Mouse (Mus musculus) forebrain, embryonic 11.5 days (tissue): ENCODE data around the gene Ncam1. TPM values are rescaled to one million over a fixed set of nuclear protein-coding genes. Genes with fewer than 3 reads are reported as not detected.

Experiments used
- ATAC-seq: fragments of 200-750 bp; cut with Nextera tagmentation; replicated peaks from 2 replicates; pipeline ENCODE4 v1.8.0; 2017; ENCODE audit warnings: moderate TSS enrichment; ENCODE audit not compliant: low FRiP score
- DNase-seq: peaks from one replicate; pipeline ENCODE4 v3.0.0-alpha.2; 2017; ENCODE audit warnings: low spot score
- H3K27ac ChIP-seq: fragments of 300-500 bp; sonication (generic); 2 replicates; pipeline ENCODE4 v1.5.1; 2014; ENCODE audit warnings: low read depth, low read length
- H3K27me3 ChIP-seq: fragments of 300-500 bp; sonication (generic); 2 replicates; pipeline ENCODE4 v1.6.1; 2014; ENCODE audit warnings: mild to moderate bottlenecking, low read length, mixed read lengths; ENCODE audit not compliant: control insufficient read depth, insufficient read depth
- H3K36me3 ChIP-seq: fragments of 300-500 bp; sonication (generic); 2 replicates; pipeline ENCODE4 v1.6.1; 2014; ENCODE audit warnings: mild to moderate bottlenecking, low read length, moderate library complexity, mixed read lengths; ENCODE audit not compliant: control insufficient read depth, insufficient read depth
- H3K4me1 ChIP-seq: fragments of 300-500 bp; sonication (generic); replicated peaks from 2 replicates; pipeline ENCODE4 v1.6.1; 2014; ENCODE audit warnings: low read length, mixed read lengths; ENCODE audit not compliant: control insufficient read depth, insufficient read depth
- H3K4me2 ChIP-seq: fragments of 300-500 bp; sonication (generic); 2 replicates; pipeline ENCODE4 v1.6.1; 2014; ENCODE audit warnings: low read depth, mild to moderate bottlenecking, low read length, moderate library complexity, mixed read lengths; ENCODE audit not compliant: severe bottlenecking
- H3K4me3 ChIP-seq: fragments of 300-500 bp; sonication (generic); 2 replicates; pipeline ENCODE4 v1.5.1; 2014; ENCODE audit warnings: low read depth, low read length
- H3K9ac ChIP-seq: fragments of 300-500 bp; sonication (generic); 2 replicates; pipeline ENCODE4 v1.6.1; 2014; ENCODE audit warnings: low read length
- H3K9me3 ChIP-seq: fragments of 300-500 bp; sonication (generic); 2 replicates; pipeline ENCODE4 v1.6.1; 2016; ENCODE audit warnings: low read length, mixed read lengths; ENCODE audit not compliant: control insufficient read depth
- WGBS: fragments of 180-500 bp; shearing (Covaris S2); extraction: QIAGEN DNeasy Blood & Tissue Kit; methylation state at CpG from one replicate; pipeline ENCODE4 v1.1.7; 2014; 5-methylcytosine and 5-hydroxymethylcytosine counted together
- polyA plus RNA-seq: library from polyadenylated mRNA; unstranded; fragments of >200 nt; fragmentation: Nextera tagmentation; extraction: Ambion mirVana; gene quantifications from 2 replicates; pipeline ENCODE4 v1.2.1, GENCODE M21; 2014

The Ncam1 gene
- polyA plus RNA-seq, 1 experiment from 2014 or later: 69.6 TPM

GRCm38 (mm10) chr9:49715121-49715520, 83.6 kb downstream of the Ncam1 start:
- ATAC-seq (no peak), DNase-seq (no peak)

DNA sequence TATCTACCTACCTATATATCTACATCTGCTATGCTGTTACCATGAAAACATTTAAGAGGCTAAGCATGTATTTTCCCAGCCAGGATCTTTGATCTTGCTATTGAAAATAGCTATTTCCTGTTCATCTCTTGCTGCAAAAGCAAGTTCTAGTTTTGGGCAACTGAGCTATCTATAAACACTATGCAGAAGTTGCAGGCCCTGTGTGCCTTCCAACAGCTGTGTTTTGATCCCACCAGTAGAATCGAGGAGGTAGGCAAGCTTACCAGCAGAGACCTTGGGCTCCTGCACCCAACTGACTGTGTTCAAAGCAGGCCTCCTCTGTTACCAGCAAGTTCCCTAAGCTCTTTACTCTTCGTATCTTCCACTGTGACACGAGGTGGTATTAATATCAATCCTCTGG, 84.6 kb downstream of the Ncam1 start:
- no peaks in the 10 kb centered on the region for H3K4me1 ChIP-seq
- no peak overlapping the region for H3K4me2 ChIP-seq
- H3K27ac ChIP-seq: no peak overlapping the region
- DNase-seq (no peak), ATAC-seq (no peak)
- H3K27me3 ChIP-seq: no peaks in the 10 kb centered on the region
- H3K9me3 ChIP-seq: no peaks in the 10 kb centered on the region
- H3K9ac ChIP-seq: no peak overlapping the region
- H3K36me3 ChIP-seq: no peaks in the 10 kb centered on the region
- 82% methylated on average over 3 of the region's 3 CpGs for WGBS
- no peak overlapping the region for H3K4me3 ChIP-seq

More at GRCm38 (mm10) chr9:49715121-49715520, 83.6 kb downstream of the Ncam1 start:
- Histone ChIP-seq H3K9me3 (no peaks in the 10 kb centered on the region), H3K36me3 (no peaks in the 10 kb centered on the region), H3K4me2 (no peak overlapping the region), H3K27ac (no peak overlapping the region), H3K4me3 (no peak overlapping the region), H3K9ac (no peak overlapping the region), H3K4me1 (no peaks in the 10 kb centered on the region), H3K27me3 (no peaks in the 10 kb centered on the region)

DNA sequence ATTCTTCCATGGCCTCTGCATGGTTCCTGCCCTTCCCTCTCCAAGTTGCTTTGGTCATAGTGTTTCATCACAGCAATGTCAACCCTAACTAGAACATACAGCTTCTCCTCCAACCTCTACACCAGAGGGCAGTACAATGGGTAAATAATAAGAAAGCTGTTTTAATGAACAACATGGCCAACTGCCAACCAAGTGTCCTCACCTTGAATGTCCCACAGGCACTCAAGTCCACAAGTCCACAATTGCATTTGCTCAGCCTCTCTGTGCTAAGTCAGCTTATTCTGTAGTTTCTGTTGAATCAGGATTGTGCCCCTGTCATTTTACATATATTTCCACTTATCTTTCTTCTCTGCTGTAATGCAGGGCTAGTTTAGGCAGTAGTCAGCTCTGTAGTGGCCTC, 91.1 kb downstream of the Ncam1 start:
- no peaks in the 10 kb centered on the region for H3K36me3 ChIP-seq
- DNase-seq (no peak), ATAC-seq (no peak)
- H3K4me1 ChIP-seq: no peaks in the 10 kb centered on the region
- H3K27me3 ChIP-seq: no peaks in the 10 kb centered on the region
- H3K9me3 ChIP-seq: no peaks in the 10 kb centered on the region
- no peak overlapping the region for H3K4me3 ChIP-seq
- no peak overlapping the region for H3K4me2 ChIP-seq
- H3K27ac ChIP-seq: no peak overlapping the region
- H3K9ac ChIP-seq: no peak overlapping the region

GRCm38 (mm10) chr9:49704196-49704967, 94.3 kb downstream of the Ncam1 start:
- Histone ChIP-seq H3K27ac (no peak overlapping the region), H3K4me3 (no peak overlapping the region), H3K27me3 (no peaks in the 10 kb centered on the region), H3K9ac (no peak overlapping the region), H3K9me3 (no peaks in the 10 kb centered on the region), H3K36me3 (no peaks in the 10 kb centered on the region), H3K4me1 (no peaks in the 10 kb centered on the region), H3K4me2 (no peak overlapping the region)
- ATAC-seq (no peak), DNase-seq (no peak)
- 89% methylated on average over 9 of the region's 9 CpGs for WGBS

GRCm38 (mm10) chr9:49695371-49695770, 103.4 kb downstream of the Ncam1 start:
- Histone ChIP-seq H3K4me1 (no peaks in the 10 kb centered on the region), H3K4me3 (no peak overlapping the region), H3K27me3 (no peaks in the 10 kb centered on the region), H3K9me3 (no peaks in the 10 kb centered on the region), H3K36me3 (no peaks in the 10 kb centered on the region), H3K9ac (no peak overlapping the region), H3K4me2 (no peak overlapping the region), H3K27ac (no peak overlapping the region)
- no peak for ATAC-seq
- no peak for DNase-seq
- 90% methylated on average over 7 of the region's 7 CpGs for WGBS

DNA sequence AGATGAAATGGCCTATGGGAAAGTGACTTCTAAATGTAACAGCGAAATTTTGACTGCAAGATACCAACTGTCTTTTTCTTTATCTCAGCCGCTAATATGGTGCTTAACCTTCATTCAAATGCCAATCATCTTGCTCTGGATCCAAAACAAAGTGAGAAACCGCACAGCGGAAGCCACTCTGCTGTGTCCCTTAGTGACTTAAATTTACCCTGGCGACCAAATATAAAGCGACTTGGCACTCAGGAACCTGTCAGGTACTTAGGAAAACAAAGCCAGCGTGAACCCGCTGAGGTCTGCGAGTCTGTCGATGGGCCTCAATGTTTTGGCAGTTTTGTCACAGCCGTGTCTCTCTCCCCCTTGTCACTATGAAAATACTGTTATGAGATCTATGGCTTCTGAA, 105.9 kb downstream of the Ncam1 start:
- no peak overlapping the region for H3K4me3 ChIP-seq
- no peak for DNase-seq
- no peaks in the 10 kb centered on the region for H3K36me3 ChIP-seq
- H3K9me3 ChIP-seq: no peaks in the 10 kb centered on the region
- H3K9ac ChIP-seq: no peak overlapping the region
- H3K27me3 ChIP-seq: no peaks in the 10 kb centered on the region
- H3K27ac ChIP-seq: no peak overlapping the region
- H3K4me2 ChIP-seq: no peak overlapping the region
- ATAC-seq: no peak
- 84% methylated on average over 11 of the region's 11 CpGs for WGBS
- H3K4me1 ChIP-seq: no peaks in the 10 kb centered on the region

GRCm38 (mm10) chr9:49691344-49691743, 107.4 kb downstream of the Ncam1 start:
- Histone ChIP-seq H3K9me3 (no peaks in the 10 kb centered on the region), H3K4me2 (no peak overlapping the region), H3K4me1 (no peaks in the 10 kb centered on the region), H3K4me3 (no peak overlapping the region), H3K36me3 (no peaks in the 10 kb centered on the region), H3K27me3 (no peaks in the 10 kb centered on the region), H3K9ac (no peak overlapping the region), H3K27ac (no peak overlapping the region)
- ATAC-seq (no peak), DNase-seq (no peak)
- WGBS: 48% methylated on average over 2 of the region's 2 CpGs

- Histone ChIP-seq H3K4me3 (no peak overlapping the region), H3K36me3 (no peaks in the 10 kb centered on the region), H3K27ac (no peak overlapping the region), H3K4me2 (no peak overlapping the region), H3K4me1 (no peaks in the 10 kb centered on the region), H3K27me3 (no peaks in the 10 kb centered on the region), H3K9ac (no peak overlapping the region), H3K9me3 (no peaks in the 10 kb centered on the region)
- ATAC-seq (no peak), DNase-seq (no peak)
- 76% methylated on average over 8 of the region's 8 CpGs for WGBS
Measured at GRCm38 (mm10) chr9:49683566-49684273, 115.0 kb downstream of the Ncam1 start.
